Mouse (Mus musculus) limb, embryonic 13.5 days (tissue): Measurements from ENCODE around the gene Clic6. TPM values are rescaled to one million over a fixed set of nuclear protein-coding genes. Genes with fewer than 3 reads are reported as not detected.
A peak's percentile ranks its signal among the peaks of the same experiment; 100 is the strongest.
"Not testable (repeated sequence)": the region's sequence is repeated elsewhere in the genome, so short reads cannot be mapped to it uniquely, and the experiment has no call there.

Experiments
- ATAC-seq: fragments of 200-750 bp; cut with Nextera tagmentation; 2 replicates; pipeline ENCODE4 v1.8.0; 2017; ENCODE audit warnings: low read depth, moderate number of reproducible peaks, moderate TSS enrichment; ENCODE audit not compliant: low FRiP score
- H3K27ac ChIP-seq: fragments of 300-500 bp; sonication (generic); 2 replicates; pipeline ENCODE4 v1.5.1; 2015; ENCODE audit warnings: inconsistent platforms, mild to moderate bottlenecking, moderate library complexity
- H3K27me3 ChIP-seq: fragments of 300-500 bp; sonication (generic); 2 replicates; pipeline ENCODE4 v1.6.1; 2015; ENCODE audit warnings: mild to moderate bottlenecking, inconsistent platforms
- H3K36me3 ChIP-seq: fragments of 300-500 bp; sonication (generic); 2 replicates; pipeline ENCODE4 v1.6.1; 2015; ENCODE audit warnings: inconsistent platforms, mild to moderate bottlenecking, moderate library complexity
- H3K4me1 ChIP-seq: fragments of 300-500 bp; sonication (generic); 2 replicates; pipeline ENCODE4 v1.6.1; 2015; ENCODE audit warnings: inconsistent platforms
- H3K4me2 ChIP-seq: fragments of 300-500 bp; sonication (generic); replicated peaks from 2 replicates; pipeline ENCODE4 v1.6.1; 2015; ENCODE audit warnings: inconsistent platforms, mild to moderate bottlenecking, moderate library complexity
- H3K4me3 ChIP-seq: fragments of 300-500 bp; sonication (generic); 2 replicates; pipeline ENCODE4 v1.5.1; 2015; ENCODE audit warnings: moderate library complexity, mild to moderate bottlenecking, inconsistent platforms
- H3K9ac ChIP-seq: fragments of 300-500 bp; sonication (generic); 2 replicates; pipeline ENCODE4 v1.6.1; 2015; ENCODE audit warnings: mild to moderate bottlenecking, inconsistent platforms
- H3K9me3 ChIP-seq: fragments of 300-500 bp; sonication (generic); 2 replicates; pipeline ENCODE4 v1.6.1; 2016; ENCODE audit warnings: inconsistent platforms
- WGBS: fragments of 180-500 bp; shearing (Covaris S2); methylation state at CpG from one replicate; pipeline ENCODE4 v1.1.7; 2015; 5-methylcytosine and 5-hydroxymethylcytosine counted together
- polyA plus RNA-seq: library from polyadenylated mRNA; unstranded; fragments of >200 nt; fragmentation: Nextera tagmentation; extraction: Ambion mirVana; gene quantifications from 2 replicates; pipeline ENCODE4 v1.2.1, GENCODE M21; 2015

The Clic6 gene
- polyA plus RNA-seq, 1 experiment from 2014 or later = 2.8 TPM

DNA sequence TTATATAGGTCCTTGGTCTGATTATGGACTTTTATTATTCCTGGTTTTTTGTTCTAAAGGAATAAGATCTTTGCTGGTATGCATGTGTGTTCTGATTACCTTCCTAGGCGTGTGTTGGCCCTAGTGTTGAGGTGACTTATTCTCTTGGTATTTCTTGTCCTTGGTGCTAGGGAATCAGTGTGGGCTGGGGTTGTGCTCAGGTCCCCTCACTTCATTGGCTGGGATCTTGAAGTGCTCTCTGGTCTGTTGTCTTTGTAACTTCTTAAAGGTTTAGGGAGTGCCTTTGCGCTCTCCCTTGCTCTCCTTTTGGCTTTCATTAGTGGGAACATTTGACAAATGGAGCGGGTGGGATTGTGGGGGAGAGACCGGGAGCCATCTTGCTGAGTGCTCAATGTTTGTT, 22.0 kb downstream of the Clic6 start:
- Histone ChIP-seq H3K9ac (no peak overlapping the region), H3K4me2 (no peak overlapping the region), H3K9me3 (no peaks in the 10 kb centered on the region), H3K36me3 (no peaks in the 10 kb centered on the region), H3K27me3 (0 out of 2 replicates have a peak, but pooled peaks cover 10% of the 10 kb centered on the region), H3K4me3 (no peak overlapping the region), H3K4me1 (0 out of 2 replicates have a peak, but pooled peaks cover 15% of the 10 kb centered on the region), H3K27ac (no peak overlapping the region)
- ATAC-seq = no peak
- WGBS = 83% methylated on average over 4 of the region's 4 CpGs

GRCm38 (mm10) chr16:92510835-92511772, 25.6 kb downstream of the Clic6 start:
- WGBS = 54% methylated on average over 13 of the region's 13 CpGs
- Histone ChIP-seq H3K9me3 (no peaks in the 10 kb centered on the region), H3K27ac (no peak overlapping the region), H3K9ac (no peak overlapping the region), H3K4me3 (no peak overlapping the region), H3K4me1 (0 out of 2 replicates have a peak, but pooled peaks cover 15% of the 10 kb centered on the region), H3K27me3 (peaks cover 18% of the 10 kb centered on the region; the same call in 1 of the 2 replicates), H3K4me2 (no peak overlapping the region), H3K36me3 (no peaks in the 10 kb centered on the region)
- no peak for ATAC-seq

GRCm38 (mm10) chr16:92511773-92512391, 26.3 kb downstream of the Clic6 start:
- no peaks in the 10 kb centered on the region for H3K9me3 ChIP-seq
- no peak overlapping the region for H3K9ac ChIP-seq
- ATAC-seq = no peak
- H3K36me3 ChIP-seq = no peaks in the 10 kb centered on the region
- no peak overlapping the region for H3K27ac ChIP-seq
- no peak overlapping the region for H3K4me2 ChIP-seq
- H3K4me3 ChIP-seq = no peak overlapping the region
- 54% methylated on average over 5 of the region's 5 CpGs for WGBS
- 0 out of 2 replicates have a peak, but pooled peaks cover 15% of the 10 kb centered on the region for H3K4me1 ChIP-seq
- H3K27me3 ChIP-seq = peaks cover 18% of the 10 kb centered on the region; the same call in 1 of the 2 replicates

GRCm38 (mm10) chr16:92514896-92515295, 29.4 kb downstream of the Clic6 start:
- peaks cover 18% of the 10 kb centered on the region; the same call in 1 of the 2 replicates for H3K27me3 ChIP-seq
- H3K9ac ChIP-seq, H3K36me3 ChIP-seq, H3K4me2 ChIP-seq, H3K4me3 ChIP-seq, ATAC-seq, H3K9me3 ChIP-seq, H3K27ac ChIP-seq: not testable (repeated sequence)
- peaks cover 31% of the 10 kb centered on the region for H3K4me1 ChIP-seq
- 80% methylated on average over 9 of the region's 9 CpGs for WGBS

DNA sequence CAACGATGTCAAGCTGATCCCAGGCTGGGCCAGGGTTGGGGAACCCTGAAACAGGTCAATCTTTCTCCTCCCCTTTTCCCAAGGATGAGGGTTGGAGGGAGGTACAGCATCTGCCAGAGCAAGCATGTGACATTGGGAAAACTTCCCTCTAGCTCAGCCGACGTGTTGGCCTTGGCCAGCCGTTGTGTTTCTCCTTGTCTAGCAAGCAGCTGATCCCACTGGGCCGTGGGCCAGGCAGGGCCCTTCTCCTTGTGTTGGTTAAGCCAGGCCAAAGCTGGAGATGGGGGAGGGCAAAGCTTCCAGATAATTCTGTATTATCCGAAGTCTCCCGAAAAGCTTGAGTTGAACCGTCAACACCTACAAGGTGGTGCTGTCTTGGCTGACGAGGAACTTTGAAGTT, 30.6 kb downstream of the Clic6 start:
- 80% methylated on average over 9 of the region's 9 CpGs for WGBS
- H3K27me3 ChIP-seq = peaks cover 21% of the 10 kb centered on the region; the same call in 1 of the 2 replicates
- no peak for ATAC-seq
- H3K27ac ChIP-seq = no peak overlapping the region
- peaks cover 30% of the 10 kb centered on the region for H3K4me1 ChIP-seq
- no peak overlapping the region for H3K9ac ChIP-seq
- no peaks in the 10 kb centered on the region for H3K36me3 ChIP-seq
- H3K4me3 ChIP-seq = no peak overlapping the region
- H3K9me3 ChIP-seq = no peaks in the 10 kb centered on the region
- no peak overlapping the region for H3K4me2 ChIP-seq

GRCm38 (mm10) chr16:92518718-92519117, 33.2 kb downstream of the Clic6 start:
- 36% methylated on average over 4 of the region's 4 CpGs for WGBS
- Histone ChIP-seq H3K27me3 (peaks cover 9% of the 10 kb centered on the region; the same call in 1 of the 2 replicates), H3K9me3 (no peaks in the 10 kb centered on the region), H3K4me3 (no peak overlapping the region), H3K4me2 (no peak overlapping the region), H3K4me1 (peaks cover 21% of the 10 kb centered on the region), H3K36me3 (no peaks in the 10 kb centered on the region), H3K9ac (no peak overlapping the region), H3K27ac (no peak overlapping the region)
- ATAC-seq = peak; percentile 67; the same call in 1 of the 2 replicates

GRCm38 (mm10) chr16:92519820-92520492, 34.4 kb downstream of the Clic6 start:
- H3K4me3 ChIP-seq = no peak overlapping the region
- 49% methylated on average over 13 of the region's 13 CpGs for WGBS
- no peaks in the 10 kb centered on the region for H3K9me3 ChIP-seq
- H3K27me3 ChIP-seq = peaks cover 8% of the 10 kb centered on the region; the same call in 1 of the 2 replicates
- no peak overlapping the region for H3K4me2 ChIP-seq
- no peak overlapping the region for H3K9ac ChIP-seq
- peaks cover 21% of the 10 kb centered on the region for H3K4me1 ChIP-seq
- no peaks in the 10 kb centered on the region for H3K36me3 ChIP-seq
- no peak overlapping the region for H3K27ac ChIP-seq
- ATAC-seq = no peak

GRCm38 (mm10) chr16:92523351-92523750, 37.8 kb downstream of the Clic6 start:
- H3K9me3 ChIP-seq = no peaks in the 10 kb centered on the region
- H3K4me3 ChIP-seq = no peak overlapping the region
- H3K27ac ChIP-seq = no peak overlapping the region
- H3K36me3 ChIP-seq = no peaks in the 10 kb centered on the region
- no peak for ATAC-seq
- H3K4me2 ChIP-seq = no peak overlapping the region
- no peak overlapping the region for H3K9ac ChIP-seq
- 78% methylated on average over 8 of the region's 8 CpGs for WGBS
- H3K4me1 ChIP-seq = peaks cover 24% of the 10 kb centered on the region
- peaks cover 15% of the 10 kb centered on the region; the same call in 1 of the 2 replicates for H3K27me3 ChIP-seq

DNA sequence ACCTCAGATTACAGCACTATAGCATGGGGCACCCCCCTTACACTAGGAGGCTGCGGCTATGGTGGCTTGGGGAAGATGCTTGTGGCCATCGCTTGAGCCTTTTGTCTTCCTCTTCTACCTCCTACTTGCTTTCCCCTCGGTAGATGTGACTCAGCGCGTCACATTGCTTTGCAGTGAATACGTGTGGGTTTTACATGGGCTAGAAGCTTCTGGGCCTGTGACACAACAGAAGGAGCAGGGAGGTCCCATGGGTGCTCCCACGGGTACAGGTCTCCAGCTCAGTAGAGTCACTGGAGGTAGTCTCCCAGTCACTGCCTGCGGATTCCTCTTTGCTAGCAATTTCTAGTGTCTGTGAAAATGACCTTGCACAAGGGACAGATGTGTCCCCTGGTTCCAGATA, 39.1 kb downstream of the Clic6 start:
- H3K4me1 ChIP-seq = peaks cover 11% of the 10 kb centered on the region; the same call in 1 of the 2 replicates

DNA sequence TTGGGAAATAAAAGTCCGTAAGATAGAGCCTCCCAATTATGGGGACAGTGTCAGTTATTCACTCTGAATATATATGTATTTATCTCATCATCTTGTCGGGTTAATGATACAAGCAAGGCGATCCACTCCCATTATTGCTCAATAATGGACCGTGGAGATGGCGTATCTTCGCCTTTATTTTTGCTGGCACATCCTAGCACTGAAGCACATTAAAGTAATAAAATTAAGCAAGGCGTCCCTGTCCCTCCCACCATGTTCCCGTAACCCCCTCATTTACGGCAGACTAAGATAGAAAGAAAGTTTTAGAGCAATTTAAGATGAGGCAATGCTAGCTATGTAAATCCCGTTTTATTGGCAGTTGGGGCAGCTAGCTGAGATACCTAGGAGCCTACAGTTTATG, 40.4 kb downstream of the Clic6 start:
- WGBS = 50% methylated on average over 10 of the region's 10 CpGs
- no peak overlapping the region for H3K4me2 ChIP-seq
- H3K4me3 ChIP-seq = no peak overlapping the region
- H3K4me1 ChIP-seq = peaks cover 8% of the 10 kb centered on the region; the same call in 1 of the 2 replicates
- no peak overlapping the region for H3K9ac ChIP-seq
- H3K36me3 ChIP-seq = 0 out of 2 replicates have a peak, but pooled peaks cover 3% of the 10 kb centered on the region
- peaks cover 12% of the 10 kb centered on the region; the same call in 1 of the 2 replicates for H3K27me3 ChIP-seq
- ATAC-seq = no peak
- H3K27ac ChIP-seq = no peak overlapping the region
- peaks cover 7% of the 10 kb centered on the region; the same call in 1 of the 2 replicates for H3K9me3 ChIP-seq

More for the DNA sequence above, 39.1 kb downstream of the Clic6 start:
- ATAC-seq = no peak
- Histone ChIP-seq H3K36me3 (0 out of 2 replicates have a peak, but pooled peaks cover 3% of the 10 kb centered on the region), H3K27ac (no peak overlapping the region), H3K27me3 (peaks cover 15% of the 10 kb centered on the region; the same call in 1 of the 2 replicates), H3K4me2 (no peak overlapping the region), H3K9ac (no peak overlapping the region), H3K4me3 (no peak overlapping the region), H3K9me3 (peaks cover 5% of the 10 kb centered on the region; the same call in 1 of the 2 replicates)
- WGBS = 83% methylated on average over 8 of the region's 8 CpGs

GRCm38 (mm10) chr16:92535258-92535657, 49.7 kb downstream of the Clic6 start:
- H3K4me3 ChIP-seq = no peak overlapping the region
- no peak for ATAC-seq
- H3K4me1 ChIP-seq = peaks cover 4% of the 10 kb centered on the region; the same call in 1 of the 2 replicates
- no peak overlapping the region for H3K9ac ChIP-seq
- H3K36me3 ChIP-seq = no peaks in the 10 kb centered on the region
- no peaks in the 10 kb centered on the region for H3K27me3 ChIP-seq
- H3K27ac ChIP-seq = no peak overlapping the region
- no peak overlapping the region for H3K4me2 ChIP-seq
- 83% methylated on average over 2 of the region's 2 CpGs for WGBS
- H3K9me3 ChIP-seq = peaks cover 6% of the 10 kb centered on the region; the same call in 1 of the 2 replicates
